Mouse (Mus musculus) bone marrow macrophage, adult 2 months (primary cell): ENCODE measurements around the gene Thbd. TPM values are rescaled to one million over a fixed set of nuclear protein-coding genes. Genes with fewer than 3 reads are reported as not detected.
A peak's percentile ranks its signal among the peaks of the same experiment; 100 is the strongest.

Experiments
- H3K27ac ChIP-seq: 2 replicates; pipeline ENCODE4 v1.5.1; 2012; ENCODE audit warnings: low read depth, low read length; ENCODE audit not compliant: insufficient read depth
- H3K4me1 ChIP-seq: 2 replicates; pipeline ENCODE4 v1.6.1; 2012; ENCODE audit warnings: low read length; ENCODE audit not compliant: control insufficient read depth, insufficient read depth
- H3K4me3 ChIP-seq: 2 replicates; pipeline ENCODE4 v1.5.1; 2012; ENCODE audit warnings: mild to moderate bottlenecking, low read length, moderate library complexity; ENCODE audit not compliant: insufficient read depth
- CTCF ChIP-seq: IDR thresholded peaks from 2 replicates; pipeline ENCODE4 v1.5.1; 2012; ENCODE audit warnings: low read depth, mild to moderate bottlenecking, low read length, moderate library complexity
- POLR2A ChIP-seq: IDR thresholded peaks from 2 replicates; pipeline ENCODE4 v1.6.1; 2012; ENCODE audit warnings: mild to moderate bottlenecking, low read depth, low read length, borderline replicate concordance
- polyA plus RNA-seq: library from polyadenylated mRNA; stranded (reverse); fragments of >200 nt; gene quantifications from 2 replicates; pipeline ENCODE4 v1.2.4, GENCODE M21; 2012; ENCODE audit not compliant: missing spikeins, insufficient read depth, insufficient read length

The Thbd gene
- polyA plus RNA-seq, 1 experiment: 8.2 TPM

GRCm38 (mm10) chr2:148427553-148427952 is 19.6 kb upstream of the Thbd start:
- H3K4me1 ChIP-seq: peaks cover 49% of the 10 kb centered on the region
- H3K27ac ChIP-seq: peak overlapping the region; percentile 76
- H3K4me3 ChIP-seq: no peak overlapping the region
- TF ChIP-seq POLR2A (no peak), CTCF (no peak)

- no peak overlapping the region for H3K27ac ChIP-seq
- H3K4me1 ChIP-seq: peaks cover 52% of the 10 kb centered on the region
- TF ChIP-seq POLR2A (no peak), CTCF (no peak)
- H3K4me3 ChIP-seq: no peak overlapping the region
Measured at GRCm38 (mm10) chr2:148425709-148426382, 17.9 kb upstream of the Thbd start.

- Histone ChIP-seq H3K27ac (no peak overlapping the region), H3K4me1 (peaks cover 27% of the 10 kb centered on the region), H3K4me3 (no peak overlapping the region)
- TF ChIP-seq CTCF: no peak
- TF ChIP-seq POLR2A: no peak
Measured at GRCm38 (mm10) chr2:148421706-148422105, 13.7 kb upstream of the Thbd start.

- H3K27ac ChIP-seq: no peak overlapping the region
- no peak overlapping the region for H3K4me3 ChIP-seq
- no peak for TF ChIP-seq POLR2A
- no peak for TF ChIP-seq CTCF
- peaks cover 21% of the 10 kb centered on the region for H3K4me1 ChIP-seq
Measured at GRCm38 (mm10) chr2:148421112-148421511, 13.1 kb upstream of the Thbd start.

- H3K4me1 ChIP-seq: peaks cover 19% of the 10 kb centered on the region
- H3K4me3 ChIP-seq: no peak overlapping the region
- TF ChIP-seq CTCF: no peak
- no peak for TF ChIP-seq POLR2A
- no peak overlapping the region for H3K27ac ChIP-seq
Measured at GRCm38 (mm10) chr2:148419776-148420175, 11.8 kb upstream of the Thbd start.

- TF ChIP-seq CTCF (no peak), POLR2A (no peak)
- Histone ChIP-seq H3K4me1 (peaks cover 18% of the 10 kb centered on the region), H3K4me3 (no peak overlapping the region), H3K27ac (no peak overlapping the region)
Measured at GRCm38 (mm10) chr2:148419151-148419550, 11.2 kb upstream of the Thbd start.

- Histone ChIP-seq H3K4me1 (peaks cover 15% of the 10 kb centered on the region), H3K4me3 (no peak overlapping the region), H3K27ac (no peak overlapping the region)
- TF ChIP-seq CTCF: no peak
Measured at GRCm38 (mm10) chr2:148409821-148410220, 1.8 kb upstream of the Thbd start.

GRCm38 (mm10) chr2:148409141-148409540 is 1.2 kb upstream of the Thbd start:
- Histone ChIP-seq H3K27ac (peak overlapping the region; percentile 12; the same call in 1 of the 2 replicates), H3K4me3 (no peak overlapping the region), H3K4me1 (peaks cover 16% of the 10 kb centered on the region)
- TF ChIP-seq POLR2A: no peak
- peak; percentile 75 for TF ChIP-seq CTCF

GRCm38 (mm10) chr2:148408761-148409120 is 753 bp upstream of the Thbd start:
- peak overlapping the region; percentile 87 for H3K27ac ChIP-seq
- no peak for TF ChIP-seq CTCF
- TF ChIP-seq POLR2A: no peak

GRCm38 (mm10) chr2:148406971-148407869 is 768 bp downstream of the Thbd start:
- TF ChIP-seq POLR2A (no peak), CTCF (no peak)
- H3K4me3 ChIP-seq: peak overlapping the region; percentile 67
- peaks cover 29% of the 10 kb centered on the region for H3K4me1 ChIP-seq
- peak overlapping the region; percentile 81 for H3K27ac ChIP-seq

More at GRCm38 (mm10) chr2:148408761-148409120, 753 bp upstream of the Thbd start:
- Histone ChIP-seq H3K4me1 (peaks cover 19% of the 10 kb centered on the region), H3K4me3 (peak overlapping the region; percentile 67)
